Mouse (Mus musculus) C2C12 (cell line): ENCODE data around the gene Fktn. TPM values are rescaled to one million over a fixed set of nuclear protein-coding genes. Genes with fewer than 3 reads are reported as not detected.

Source experiments
- H3K27me3 ChIP-seq: one replicate; pipeline ENCODE4 v1.6.1; 2011; ENCODE audit not compliant: control insufficient read depth, insufficient read depth, insufficient read length
- H3K36me3 ChIP-seq: one replicate; pipeline ENCODE4 v1.6.1; 2011; ENCODE audit not compliant: control insufficient read depth, insufficient read depth
- H3K4me3 ChIP-seq: one replicate; pipeline ENCODE4 v1.5.1; 2011; ENCODE audit warnings: mild to moderate bottlenecking, control low read depth; ENCODE audit not compliant: poor library complexity, insufficient read depth, severe bottlenecking
- H3K79me2 ChIP-seq: one replicate; pipeline ENCODE4 v1.6.1; 2011; ENCODE audit not compliant: control insufficient read depth, insufficient read depth
- H3K79me3 ChIP-seq: one replicate; pipeline ENCODE4 v1.6.1; 2011; ENCODE audit warnings: low read depth, control low read depth
- H3ac ChIP-seq: one replicate; pipeline ENCODE3; 2011; ENCODE audit warnings: low read depth; ENCODE audit not compliant: control insufficient read depth, insufficient read length
- CEBPB ChIP-seq: IDR thresholded peaks from one replicate; pipeline ENCODE4 v1.6.1; 2011; ENCODE audit warnings: low read depth, mild to moderate bottlenecking, control low read depth, moderate library complexity
- CTCF ChIP-seq: IDR thresholded peaks from one replicate; pipeline ENCODE4 v1.5.1; 2011; ENCODE audit not compliant: control insufficient read depth, insufficient read depth, insufficient read length
- FOSL1 ChIP-seq: IDR thresholded peaks from one replicate; pipeline ENCODE4 v1.8.0; 2011; ENCODE audit warnings: mild to moderate bottlenecking, low read length; ENCODE audit not compliant: poor library complexity, insufficient read depth, severe bottlenecking
- MAX ChIP-seq: IDR thresholded peaks from one replicate; pipeline ENCODE4 v1.6.1; 2011; ENCODE audit warnings: mild to moderate bottlenecking, control low read depth
- MYOD1 ChIP-seq: IDR thresholded peaks from one replicate; pipeline ENCODE4 v1.6.1; 2011; ENCODE audit warnings: low read depth; ENCODE audit not compliant: control insufficient read depth, insufficient read length
- MYOG ChIP-seq: IDR thresholded peaks from one replicate; pipeline ENCODE4 v1.6.1; 2011; ENCODE audit not compliant: control insufficient read depth, insufficient read length; ENCODE audit errors: extremely low read depth
- USF1 ChIP-seq: IDR thresholded peaks from one replicate; pipeline ENCODE4 v1.6.1; 2011; ENCODE audit warnings: low read depth, mild to moderate bottlenecking, control low read depth, moderate library complexity
- polyA plus RNA-seq: library from polyadenylated mRNA; unstranded; fragments of >200 nt; fragmentation: generic; extraction: Trizol; gene quantifications from one replicate; pipeline ENCODE4 v1.2.1, GENCODE M21; 2012; ENCODE audit warnings: missing spikeins

Gene Fktn
- polyA plus RNA-seq, 1 experiment: 3.3 TPM

DNA sequence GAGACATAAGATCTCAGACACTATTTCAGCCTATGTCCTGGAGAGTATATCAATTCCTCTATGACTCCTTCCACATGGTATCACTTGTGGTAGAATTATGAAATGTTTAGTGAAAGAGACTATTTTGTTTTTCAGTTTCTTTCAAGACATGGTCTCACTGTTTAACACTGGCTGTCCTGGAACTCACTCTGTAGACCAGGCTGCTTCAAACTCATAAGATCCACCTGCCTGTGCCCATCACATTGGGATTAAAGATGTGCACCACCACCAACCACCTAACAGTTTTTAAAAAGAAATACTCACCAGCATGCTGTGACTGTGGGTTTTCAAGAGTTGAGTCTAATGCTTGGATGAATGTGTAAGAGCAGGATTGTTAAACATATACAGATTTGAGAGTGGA is 43.2 kb downstream of the Fktn start:
- TF ChIP-seq CEBPB (no peak), MAX (no peak), USF1 (no peak), MYOG (no peak), FOSL1 (no peak), MYOD1 (no peak), CTCF (no peak)
- Histone ChIP-seq H3K79me2 (no peaks in the 10 kb centered on the region), H3K4me3 (no peak overlapping the region), H3K27me3 (no peaks in the 10 kb centered on the region), H3ac (no peak overlapping the region), H3K79me3 (no peaks in the 10 kb centered on the region), H3K36me3 (peaks cover 27% of the 10 kb centered on the region)

DNA sequence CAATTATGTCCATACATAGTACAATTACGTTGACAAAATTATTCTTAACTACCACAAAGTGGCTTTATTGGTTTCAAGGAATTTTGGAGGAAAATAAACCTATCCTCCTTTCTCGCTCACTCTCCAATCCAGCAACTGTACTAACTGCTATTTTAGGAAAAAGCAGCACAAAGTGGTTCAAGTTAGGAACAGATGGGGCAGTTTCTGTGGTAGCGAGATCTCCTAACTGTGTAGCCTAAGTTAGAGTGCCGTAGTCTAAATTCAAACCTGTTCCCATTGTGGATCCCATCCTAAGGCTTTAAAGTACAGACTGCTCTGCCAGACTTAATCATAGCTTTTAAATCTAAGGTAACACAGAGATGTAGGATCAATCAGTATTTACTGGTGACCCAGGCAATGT is 45.0 kb downstream of the Fktn start:
- Histone ChIP-seq H3K4me3 (no peak overlapping the region), H3K27me3 (no peaks in the 10 kb centered on the region), H3ac (no peak overlapping the region), H3K79me3 (no peaks in the 10 kb centered on the region), H3K36me3 (peaks cover 29% of the 10 kb centered on the region), H3K79me2 (no peaks in the 10 kb centered on the region)
- TF ChIP-seq MYOG (no peak), CEBPB (no peak), FOSL1 (no peak), MAX (no peak), MYOD1 (no peak), CTCF (no peak), USF1 (no peak)

DNA sequence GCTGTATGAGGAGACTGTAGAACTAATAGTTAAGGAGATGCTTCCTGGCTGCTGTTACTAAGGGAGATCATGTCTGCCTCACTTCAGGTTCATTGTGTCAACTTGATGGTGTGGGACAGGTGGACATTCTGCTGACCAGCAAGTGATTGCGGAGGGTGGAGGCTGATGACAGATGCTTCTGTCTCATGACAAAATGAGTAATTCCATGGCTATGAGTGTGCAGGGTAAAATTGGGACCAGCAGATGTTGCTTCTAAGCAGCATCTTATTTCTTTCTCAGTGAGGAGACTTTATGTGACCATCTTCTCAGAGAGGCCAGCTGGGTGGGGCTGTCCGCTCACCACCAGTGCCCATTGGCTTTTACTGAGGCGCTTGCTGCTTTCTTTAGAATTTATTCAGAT is 45.9 kb downstream of the Fktn start:
- no peak overlapping the region for H3K4me3 ChIP-seq
- H3K27me3 ChIP-seq: no peaks in the 10 kb centered on the region
- no peak overlapping the region for H3ac ChIP-seq
- TF ChIP-seq CEBPB (no peak), CTCF (no peak), MYOD1 (peak; percentile 99), FOSL1 (no peak), MAX (no peak), MYOG (no peak), USF1 (peak; percentile 22)
- peaks cover 27% of the 10 kb centered on the region for H3K36me3 ChIP-seq
- H3K79me2 ChIP-seq: no peaks in the 10 kb centered on the region
- no peaks in the 10 kb centered on the region for H3K79me3 ChIP-seq

DNA sequence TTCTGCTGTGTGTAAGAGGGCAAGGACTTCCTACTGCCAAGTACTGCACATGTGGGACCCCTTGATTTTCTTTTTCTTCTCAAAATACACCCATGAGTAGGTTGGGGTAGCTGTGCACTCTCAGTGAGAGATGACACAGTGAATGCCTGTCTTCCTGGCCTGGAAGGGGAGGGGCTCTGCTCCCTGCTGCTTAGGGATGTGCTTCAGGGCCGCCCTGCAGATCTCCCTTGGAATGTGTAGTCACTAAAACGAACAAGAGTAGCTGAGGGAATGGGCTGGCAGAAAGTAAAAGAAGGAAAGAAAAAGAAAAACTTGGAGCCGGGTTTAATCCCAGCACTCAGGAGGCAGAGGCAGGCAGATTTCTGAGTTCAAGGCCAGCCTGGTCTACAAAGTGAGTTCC is 48.7 kb downstream of the Fktn start:
- Histone ChIP-seq H3K4me3 (no peak overlapping the region), H3K27me3 (no peaks in the 10 kb centered on the region), H3K36me3 (peaks cover 29% of the 10 kb centered on the region), H3ac (no peak overlapping the region), H3K79me3 (no peaks in the 10 kb centered on the region), H3K79me2 (no peaks in the 10 kb centered on the region)
- TF ChIP-seq MYOG: no peak
- no peak for TF ChIP-seq FOSL1
- no peak for TF ChIP-seq USF1
- no peak for TF ChIP-seq CEBPB
- TF ChIP-seq CTCF: no peak
- TF ChIP-seq MAX: no peak

DNA sequence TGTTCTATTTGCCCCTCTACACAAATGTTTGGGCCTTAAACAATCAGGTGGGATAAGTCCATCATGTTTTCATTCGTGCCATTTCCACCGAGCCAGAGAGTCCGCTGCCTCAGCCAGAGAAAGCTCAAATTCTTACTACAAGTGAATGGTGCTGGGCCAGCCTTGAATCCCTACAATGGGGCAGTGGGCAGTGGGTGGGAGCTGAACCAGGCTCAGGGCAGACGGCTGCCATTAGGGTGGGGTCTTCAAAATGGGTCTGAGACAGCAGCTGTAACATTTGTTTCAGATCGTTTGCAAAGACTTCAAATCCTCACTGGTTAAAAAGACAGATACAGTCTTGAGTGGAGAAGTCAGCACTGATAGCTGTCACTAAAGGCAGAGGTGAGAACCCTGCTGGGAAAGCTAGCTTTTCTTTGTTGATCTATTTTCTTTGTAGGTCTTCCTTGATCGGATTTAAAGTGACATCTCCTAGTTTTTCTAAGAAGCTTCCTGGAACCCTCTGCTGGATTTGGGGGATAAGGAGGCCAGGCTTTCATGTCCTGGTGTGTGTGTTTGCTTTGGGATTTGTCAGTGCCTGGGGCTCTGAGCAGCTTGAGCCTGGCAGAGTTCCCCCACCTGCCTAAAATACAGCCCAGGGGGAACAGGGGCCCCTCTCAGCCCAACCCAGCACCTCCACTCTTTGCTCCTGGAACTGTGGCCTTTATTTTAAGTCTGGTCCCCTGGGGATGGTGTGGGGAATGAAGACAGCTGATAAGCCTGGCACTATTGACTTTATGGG is 57.3 kb downstream of the Fktn start:
- Histone ChIP-seq H3K79me2 (no peaks in the 10 kb centered on the region), H3K79me3 (no peaks in the 10 kb centered on the region), H3ac (no peak overlapping the region), H3K4me3 (no peak overlapping the region), H3K36me3 (peaks cover under 1% of the 10 kb centered on the region), H3K27me3 (no peaks in the 10 kb centered on the region)
- TF ChIP-seq CTCF (no peak), USF1 (no peak), MAX (no peak), MYOG (no peak), FOSL1 (no peak), CEBPB (no peak), MYOD1 (no peak)

DNA sequence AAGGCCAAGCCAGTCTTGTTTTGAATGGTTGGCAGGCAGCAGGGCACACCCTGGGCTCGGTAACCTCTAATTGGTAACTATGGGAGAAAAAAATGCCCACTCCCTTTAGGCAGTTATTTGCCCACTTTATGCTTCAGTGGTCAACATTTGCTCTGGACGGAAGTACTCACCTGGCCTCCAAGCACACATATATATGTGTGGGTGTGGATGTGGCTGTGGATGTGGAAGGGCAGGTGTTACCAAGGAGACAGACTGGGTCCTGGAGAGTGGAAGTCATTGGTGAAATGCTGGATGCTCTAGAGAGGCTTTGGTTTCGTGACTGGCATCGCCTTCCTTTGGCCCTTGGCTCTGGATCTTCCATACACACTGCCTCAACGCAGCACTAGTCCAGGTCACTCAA is 58.2 kb downstream of the Fktn start:
- Histone ChIP-seq H3K4me3 (no peak overlapping the region), H3K36me3 (no peaks in the 10 kb centered on the region), H3K79me3 (no peaks in the 10 kb centered on the region), H3K79me2 (no peaks in the 10 kb centered on the region), H3ac (no peak overlapping the region), H3K27me3 (no peaks in the 10 kb centered on the region)
- TF ChIP-seq MYOD1 (no peak), FOSL1 (no peak), USF1 (no peak), CEBPB (no peak), CTCF (no peak), MAX (no peak), MYOG (no peak)
